8 mouse cellular contexts compared by ENCODE assay signal in genomic region chr12:51000281-51001075, GRCm38 (mm10).
A peak's percentile ranks its signal among the peaks of the same experiment; 100 is the strongest.
DNase-seq lines count a peak whose midpoint lies in the region; ATAC-seq lines count a peak whose summit lies in the region.
"Had no signal": no experiment of that assay in that cellular context is flagged by ENCODE, and none has a peak within 500 bp of the region (broad histone marks: within the 10 kb centered on the region; RNA-seq: fewer than 3 reads in every experiment).

No protein-coding gene starts in this region.

- peaks cover 56% of the 10 kb centered on the region for H3K4me1 ChIP-seq in forebrain, embryonic 16.5 days (replicated peaks; ENCODE audit: control insufficient read depth, insufficient read depth, low read length)
- H3K4me1 ChIP-seq in limb, embryonic 13.5 days = peaks cover 28% of the 10 kb centered on the region
- H3K4me1 ChIP-seq: liver, embryonic 15.5 days had no signal

- no peaks in the 10 kb centered on the region for H3K27me3 ChIP-seq in forebrain, embryonic 16.5 days (replicated peaks; ENCODE audit: control insufficient read depth, insufficient read depth, low read length)
- H3K27me3 ChIP-seq in limb, embryonic 13.5 days = 0 out of 2 replicates have a peak, but pooled peaks cover 11% of the 10 kb centered on the region
- H3K27me3 ChIP-seq: liver, embryonic 15.5 days had no signal

- no peaks in the 10 kb centered on the region for H3K9me3 ChIP-seq in forebrain, embryonic 16.5 days (ENCODE audit: control insufficient read depth, low read length)
- no peaks in the 10 kb centered on the region for H3K9me3 ChIP-seq in limb, embryonic 13.5 days
- H3K9me3 ChIP-seq: liver, embryonic 15.5 days had no signal

- no peaks in the 10 kb centered on the region for H3K36me3 ChIP-seq in forebrain, embryonic 16.5 days (ENCODE audit: control insufficient read depth, insufficient read depth)
- H3K36me3 ChIP-seq in limb, embryonic 13.5 days = no peaks in the 10 kb centered on the region
- H3K36me3 ChIP-seq: liver, embryonic 15.5 days had no signal

- DNase-seq in left cerebral cortex, postnatal 4 days = peak; percentile 53
- no peak for DNase-seq in left cerebral cortex, adult 11 months (ENCODE audit: low spot score)
- DNase-seq in retina, postnatal 1 day = peak; percentile 27
- DNase-seq in spleen, postnatal 4 days (ENCODE audit: low spot score in 2 of 2) = no peak

- H3K27ac ChIP-seq in forebrain, embryonic 16.5 days (ENCODE audit: low read length) = peak overlapping the region; percentile 98
- H3K27ac ChIP-seq in limb, embryonic 13.5 days = no peak overlapping the region
- H3K27ac ChIP-seq: liver, embryonic 15.5 days had no signal

- H3K9ac ChIP-seq in forebrain, embryonic 16.5 days (replicated peaks; ENCODE audit: low read depth, low read length) = peak overlapping the region; percentile 42
- H3K9ac ChIP-seq in limb, embryonic 13.5 days = 0 out of 2 replicates have a peak overlapping the region, but pooled peaks have one; percentile 2
- H3K9ac ChIP-seq: liver, embryonic 15.5 days had no signal

- 16% methylated on average over 18 of the region's 18 CpGs for WGBS in forebrain, embryonic 16.5 days
- WGBS in limb, embryonic 13.5 days = 26% methylated on average over 18 of the region's 18 CpGs

- intact Hi-C loops in left cerebral cortex, postnatal 4 days (cut with DNase I) = loop anchor here (5.0 to 10.0 kb wide), 3 partner anchors 104 to 1623 kb away; no protein-coding TSS in a partner anchor

- peak overlapping the region; percentile 39 for H3K4me2 ChIP-seq in forebrain, embryonic 16.5 days (ENCODE audit: low read length)
- H3K4me2 ChIP-seq in limb, embryonic 13.5 days (replicated peaks) = peak overlapping the region; percentile 52
- H3K4me2 ChIP-seq: liver, embryonic 15.5 days had no signal

- ATAC-seq in forebrain, embryonic 16.5 days = no peak
- no peak for ATAC-seq in limb, embryonic 13.5 days (ENCODE audit: low FRiP score, low read depth)
- ATAC-seq in erythroid progenitor cell, adult 5-6 weeks (replicated peaks; ENCODE audit: low FRiP score, poor library complexity, severe bottlenecking) = no peak

- peak overlapping the region; percentile 12 for H3K4me3 ChIP-seq in forebrain, embryonic 16.5 days (replicated peaks; ENCODE audit: low read length)
- H3K4me3 ChIP-seq in limb, embryonic 13.5 days = peak overlapping the region; percentile 20; the same call in 1 of the 2 replicates
- H3K4me3 ChIP-seq: liver, embryonic 15.5 days had no signal

Comparison
In these comparisons a context has a peak if more than half of its experiments do, and no peak if none do; other contexts are left out.
1. DNase-seq: peak in left cerebral cortex, postnatal 4 days (single experiment) and retina, postnatal 1 day (single experiment); none in left cerebral cortex, adult 11 months (single experiment) and spleen, postnatal 4 days (0 of 2).